Mouse (Mus musculus): Measurements from ENCODE around the gene Aldh3a1. TPM values are rescaled to one million over a fixed set of nuclear protein-coding genes. Genes with fewer than 3 reads are reported as not detected.
"Not testable (repeated sequence)": the region's sequence is repeated elsewhere in the genome, so short reads cannot be mapped to it uniquely, and the experiment has no call there.

The Aldh3a1 gene
- not detected in 2 replicates for polyA plus RNA-seq (2015; fragmentation: Nextera tagmentation; extraction: Ambion mirVana)

DNA sequence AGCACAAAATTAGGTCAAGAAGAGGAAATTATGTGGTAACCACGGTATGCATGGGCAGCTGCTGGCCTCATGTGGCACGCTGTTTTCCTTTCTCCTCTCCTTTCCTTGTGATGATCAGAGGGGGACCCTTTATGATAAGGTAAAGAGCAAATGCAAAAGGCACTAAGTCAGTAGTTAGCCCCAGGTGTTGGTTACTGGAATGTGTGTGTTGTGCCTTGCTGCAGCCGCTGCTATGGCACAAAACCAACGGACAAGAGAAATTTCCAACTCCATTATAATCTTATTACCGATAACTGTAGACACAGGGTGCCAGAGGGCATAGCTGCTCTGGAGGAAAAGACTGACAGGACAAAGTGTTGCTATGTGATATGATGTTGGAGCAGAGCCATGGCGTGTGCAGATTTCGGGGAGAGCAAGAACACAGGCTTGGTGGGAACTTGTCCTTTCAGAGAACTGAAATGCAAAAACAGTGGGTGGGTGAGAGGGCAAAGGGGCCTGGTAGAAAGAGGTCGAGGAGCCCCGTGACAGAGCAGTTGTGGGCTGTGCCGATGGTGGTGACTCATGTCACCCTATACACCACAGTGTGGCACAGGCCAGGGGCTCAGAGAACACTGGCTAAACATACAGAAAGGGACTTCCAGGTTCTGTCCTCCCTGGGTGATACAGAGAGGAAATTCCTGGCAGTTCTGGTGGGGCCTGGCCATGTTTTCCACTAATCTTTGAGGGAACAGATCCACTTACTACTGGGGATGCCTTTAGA is at the start of gene Aldh3a1:
Gene Aldh3a1, plus strand, starts transcription at position 51 of the 760 bp plus-strand sequence.
- H3K27ac ChIP-seq: no peak within 1 kb of the TSS
- WGBS: 73% methylated on average over 10 of the region's 10 CpGs
- H3K9me3 ChIP-seq: no peaks in the 10 kb centered on the region
- no peak within 1 kb of the TSS for H3K4me3 ChIP-seq (replicated peaks)
- no peaks in the 10 kb centered on the region for H3K27me3 ChIP-seq
- H3K9ac ChIP-seq (replicated peaks): no peak within 1 kb of the TSS
- ATAC-seq: no peak
- 0 out of 2 replicates have a peak, but pooled peaks cover 2% of the 10 kb centered on the region for H3K4me1 ChIP-seq (replicated peaks)
- H3K4me2 ChIP-seq (replicated peaks): no peak within 1 kb of the TSS
- H3K36me3 ChIP-seq: no peaks in the 10 kb centered on the region

DNA sequence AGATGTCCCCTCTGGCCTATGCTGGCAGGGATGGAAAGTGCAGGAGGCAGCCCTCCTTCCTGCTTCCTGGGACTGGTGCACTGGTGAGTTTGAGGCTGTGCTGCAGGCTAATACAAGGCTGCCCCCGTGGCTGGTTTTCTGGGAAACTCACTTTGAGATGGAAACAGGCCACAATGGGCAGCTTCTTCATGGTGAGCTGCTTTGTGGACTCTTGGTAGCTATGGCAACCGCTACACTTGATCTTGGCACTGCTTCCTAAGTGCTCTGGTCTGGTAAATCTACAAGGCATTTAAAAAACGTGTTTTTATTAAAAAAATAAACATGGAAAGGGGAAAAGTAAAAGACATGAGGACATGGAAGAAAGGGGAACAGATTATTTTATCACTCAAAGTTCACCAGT is 49.2 kb upstream of the Aldh3a1 start:
- Histone ChIP-seq H3K27ac (no peak overlapping the region), H3K27me3 (no peaks in the 10 kb centered on the region), H3K4me1 (replicated peaks) (0 out of 2 replicates have a peak, but pooled peaks cover 3% of the 10 kb centered on the region), H3K4me2 (replicated peaks) (no peak overlapping the region), H3K9ac (replicated peaks) (no peak overlapping the region), H3K4me3 (replicated peaks) (no peak overlapping the region), H3K36me3 (peaks cover 100% of the 10 kb centered on the region), H3K9me3 (no peaks in the 10 kb centered on the region)
- no peak for ATAC-seq
- 63% methylated on average over 3 of the region's 3 CpGs for WGBS

GRCm38 (mm10) chr11:61159796-61160732 is 47.3 kb upstream of the Aldh3a1 start:
- H3K36me3 ChIP-seq: peaks cover 100% of the 10 kb centered on the region
- no peaks in the 10 kb centered on the region for H3K9me3 ChIP-seq
- no peak overlapping the region for H3K4me3 ChIP-seq (replicated peaks)
- no peak for ATAC-seq
- 87% methylated on average over 11 of the region's 11 CpGs for WGBS
- 0 out of 2 replicates have a peak, but pooled peaks cover 3% of the 10 kb centered on the region for H3K4me1 ChIP-seq (replicated peaks)
- no peaks in the 10 kb centered on the region for H3K27me3 ChIP-seq
- H3K9ac ChIP-seq (replicated peaks): no peak overlapping the region
- no peak overlapping the region for H3K27ac ChIP-seq
- no peak overlapping the region for H3K4me2 ChIP-seq (replicated peaks)

DNA sequence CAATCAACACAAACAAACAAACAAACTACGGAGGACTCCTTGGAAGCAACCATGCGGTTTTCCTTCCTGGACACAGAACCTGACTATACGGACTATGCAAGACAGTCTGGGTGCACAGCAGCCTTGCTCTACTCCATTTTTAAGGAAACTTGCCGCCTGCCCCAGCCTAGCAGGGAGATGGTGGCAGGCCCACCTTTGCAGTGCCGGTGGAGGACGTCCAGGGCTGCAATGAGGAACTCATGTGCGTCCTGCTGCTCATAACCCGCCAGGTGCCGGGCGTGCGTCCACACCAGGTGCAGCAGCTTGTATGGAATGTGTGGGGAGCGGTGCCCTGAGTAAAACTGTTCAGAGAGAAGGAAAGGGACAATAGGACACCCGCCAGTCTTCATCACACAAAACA is 46.2 kb upstream of the Aldh3a1 start:
- 0 out of 2 replicates have a peak, but pooled peaks cover 3% of the 10 kb centered on the region for H3K4me1 ChIP-seq (replicated peaks)
- H3K9me3 ChIP-seq: no peaks in the 10 kb centered on the region
- peaks cover 100% of the 10 kb centered on the region for H3K36me3 ChIP-seq
- no peaks in the 10 kb centered on the region for H3K27me3 ChIP-seq
- no peak overlapping the region for H3K4me3 ChIP-seq (replicated peaks)
- no peak overlapping the region for H3K9ac ChIP-seq (replicated peaks)
- H3K27ac ChIP-seq: no peak overlapping the region
- ATAC-seq: no peak
- WGBS: 93% methylated on average over 13 of the region's 13 CpGs
- H3K4me2 ChIP-seq (replicated peaks): no peak overlapping the region

- no peak overlapping the region for H3K4me2 ChIP-seq (replicated peaks)
- H3K36me3 ChIP-seq: peaks cover 100% of the 10 kb centered on the region
- no peaks in the 10 kb centered on the region for H3K9me3 ChIP-seq
- no peak for ATAC-seq
- H3K27me3 ChIP-seq: no peaks in the 10 kb centered on the region
- H3K4me3 ChIP-seq (replicated peaks): no peak overlapping the region
- H3K27ac ChIP-seq: no peak overlapping the region
- peaks cover 5% of the 10 kb centered on the region; the same call in 1 of the 2 replicates for H3K4me1 ChIP-seq (replicated peaks)
- WGBS: 98% methylated on average over 14 of the region's 14 CpGs
- H3K9ac ChIP-seq (replicated peaks): no peak overlapping the region
Measured at GRCm38 (mm10) chr11:61162776-61163175, 44.6 kb upstream of the Aldh3a1 start.

GRCm38 (mm10) chr11:61163341-61163740 is 44.0 kb upstream of the Aldh3a1 start:
- WGBS: 92% methylated on average over 3 of the region's 3 CpGs
- no peak for ATAC-seq

DNA sequence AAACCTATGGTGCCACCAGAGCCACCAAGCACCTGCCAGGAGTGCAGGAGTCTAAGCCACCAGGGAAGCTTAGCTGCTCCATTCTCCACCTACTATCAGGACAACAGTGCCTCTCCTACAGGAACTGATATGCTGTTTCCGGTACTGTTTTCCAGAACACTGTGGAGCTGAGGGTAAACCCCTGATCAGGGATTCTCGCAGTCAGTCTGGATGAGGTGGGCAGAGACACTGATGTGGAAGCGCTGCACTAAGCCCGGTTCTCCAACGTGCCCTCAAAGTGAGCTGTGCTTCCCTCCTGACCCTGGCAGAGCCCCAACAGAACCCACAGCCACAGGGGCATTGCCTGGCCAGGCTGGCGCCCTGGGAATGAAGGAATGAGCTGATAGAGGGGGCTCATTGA is 43.0 kb upstream of the Aldh3a1 start:
- Histone ChIP-seq H3K4me2 (replicated peaks) (no peak overlapping the region), H3K27ac (no peak overlapping the region), H3K9me3 (no peaks in the 10 kb centered on the region), H3K9ac (replicated peaks) (no peak overlapping the region), H3K36me3 (peaks cover 89% of the 10 kb centered on the region), H3K4me3 (replicated peaks) (no peak overlapping the region), H3K27me3 (no peaks in the 10 kb centered on the region), H3K4me1 (replicated peaks) (peaks cover 18% of the 10 kb centered on the region)
- WGBS: 92% methylated on average over 6 of the region's 6 CpGs
- no peak for ATAC-seq

More at GRCm38 (mm10) chr11:61163341-61163740, 44.0 kb upstream of the Aldh3a1 start:
- no peak overlapping the region for H3K4me2 ChIP-seq (replicated peaks)
- H3K36me3 ChIP-seq: peaks cover 99% of the 10 kb centered on the region
- no peaks in the 10 kb centered on the region for H3K9me3 ChIP-seq
- H3K9ac ChIP-seq (replicated peaks): no peak overlapping the region
- no peak overlapping the region for H3K4me3 ChIP-seq (replicated peaks)
- H3K27me3 ChIP-seq: no peaks in the 10 kb centered on the region
- peaks cover 8% of the 10 kb centered on the region for H3K4me1 ChIP-seq (replicated peaks)
- H3K27ac ChIP-seq: no peak overlapping the region

GRCm38 (mm10) chr11:61164881-61165280 is 42.5 kb upstream of the Aldh3a1 start:
- H3K27ac ChIP-seq: no peak overlapping the region
- ATAC-seq: no peak
- 96% methylated on average over 10 of the region's 10 CpGs for WGBS
- H3K36me3 ChIP-seq: peaks cover 84% of the 10 kb centered on the region
- no peaks in the 10 kb centered on the region for H3K27me3 ChIP-seq
- H3K4me2 ChIP-seq (replicated peaks): no peak overlapping the region
- H3K9ac ChIP-seq (replicated peaks): no peak overlapping the region
- H3K4me1 ChIP-seq (replicated peaks): peaks cover 23% of the 10 kb centered on the region
- H3K9me3 ChIP-seq: no peaks in the 10 kb centered on the region
- H3K4me3 ChIP-seq (replicated peaks): no peak overlapping the region

DNA sequence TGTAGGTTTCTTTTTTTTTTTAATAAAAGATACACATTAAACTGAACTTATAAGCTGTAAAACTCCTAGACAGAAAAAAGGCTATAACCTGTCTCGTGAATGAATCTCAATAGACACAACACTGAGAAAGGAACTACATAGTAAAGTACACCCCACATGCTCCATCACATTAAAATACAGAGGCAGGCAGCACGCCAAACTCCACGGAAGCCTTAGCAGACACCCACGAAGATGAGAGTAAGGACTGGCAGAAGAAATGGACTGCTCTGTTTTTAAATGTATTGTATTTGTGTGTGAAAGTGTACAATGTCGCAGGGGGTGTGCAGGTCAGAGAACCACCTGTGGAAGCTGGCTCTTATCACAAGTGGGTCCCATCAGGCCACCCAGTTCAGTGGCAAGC is 37.2 kb upstream of the Aldh3a1 start:
- Histone ChIP-seq H3K4me2 (replicated peaks) (peak overlapping the region; percentile 80; the same call in 1 of the 2 replicates), H3K4me1 (replicated peaks) (peaks cover 60% of the 10 kb centered on the region), H3K9me3 (no peaks in the 10 kb centered on the region), H3K9ac (replicated peaks) (no peak overlapping the region), H3K4me3 (replicated peaks) (no peak overlapping the region), H3K27ac (no peak overlapping the region), H3K27me3 (no peaks in the 10 kb centered on the region), H3K36me3 (peaks cover 35% of the 10 kb centered on the region)
- WGBS: 90% methylated on average over 5 of the region's 5 CpGs
- ATAC-seq: no peak

- ATAC-seq, H3K27ac ChIP-seq, H3K9me3 ChIP-seq, H3K36me3 ChIP-seq, H3K27me3 ChIP-seq: not testable (repeated sequence)
- peak overlapping the region; percentile 95 for H3K4me3 ChIP-seq (replicated peaks)
- peaks cover 55% of the 10 kb centered on the region for H3K4me1 ChIP-seq (replicated peaks)
- peak overlapping the region; percentile 80 for H3K4me2 ChIP-seq (replicated peaks)
- peak overlapping the region; percentile 100 for H3K9ac ChIP-seq (replicated peaks)
- WGBS: 16% methylated on average over 15 of the region's 15 CpGs
Measured at GRCm38 (mm10) chr11:61173477-61173876, 33.9 kb upstream of the Aldh3a1 start.

GRCm38 (mm10) chr11:61174291-61174820 is 33.0 kb upstream of the Aldh3a1 start:
- WGBS: under 1% methylated on average over 27 of the region's 28 CpGs
- peak overlapping the region; percentile 98 for H3K27ac ChIP-seq
- peak overlapping the region; percentile 100 for H3K9ac ChIP-seq (replicated peaks)
- H3K36me3 ChIP-seq: peaks cover 4% of the 10 kb centered on the region; the same call in 1 of the 2 replicates
- ATAC-seq: peak; percentile 53
- no peaks in the 10 kb centered on the region for H3K9me3 ChIP-seq
- H3K4me3 ChIP-seq (replicated peaks): peak overlapping the region; percentile 95
- peak overlapping the region; percentile 80 for H3K4me2 ChIP-seq (replicated peaks)
- peaks cover 47% of the 10 kb centered on the region for H3K4me1 ChIP-seq (replicated peaks)
- H3K27me3 ChIP-seq: no peaks in the 10 kb centered on the region

All from midbrain, embryonic 13.5 days (tissue).